Comparison of ENCODE assay signal across 20 mouse cellular contexts in the genomic region with DNA sequence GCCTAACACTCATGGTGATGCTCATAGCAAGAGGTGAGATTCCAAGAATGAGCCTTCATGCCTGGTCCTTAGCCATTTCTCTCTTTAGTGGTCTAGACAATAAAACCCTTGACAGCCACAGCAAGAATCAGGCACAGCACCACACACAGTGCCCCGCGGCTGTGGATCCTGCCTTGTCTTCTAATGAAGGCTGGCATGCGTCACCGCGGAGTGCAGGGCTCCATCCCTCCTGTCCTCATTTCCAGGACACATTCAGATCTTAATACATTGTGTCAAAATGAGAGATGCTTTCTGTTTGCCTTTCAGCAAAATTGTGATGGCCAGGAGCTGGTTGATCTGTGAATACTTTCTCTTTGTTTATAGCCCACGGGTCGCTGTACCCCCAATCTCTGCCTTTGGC. TPM values are rescaled to one million over a fixed set of nuclear protein-coding genes. Genes with fewer than 3 reads are reported as not detected.
DNase-seq lines count a peak whose midpoint lies in the region; TF ChIP-seq lines count a peak whose summit lies in the region.
"Had no signal": no experiment of that assay in that cellular context is flagged by ENCODE, and none has a peak within 500 bp of the region (broad histone marks: within the 10 kb centered on the region; RNA-seq: fewer than 3 reads in every experiment).

No protein-coding gene starts in this region.

- H3K27ac ChIP-seq in layer of hippocampus, adult 2 months: 0 out of 2 replicates have a peak overlapping the region, but pooled peaks have one; percentile 12
- peak overlapping the region; percentile 50; the same call in 1 of the 2 replicates for H3K27ac ChIP-seq in limb, embryonic 10.5 days
- H3K27ac ChIP-seq: heart, adult 2 months; heart, embryonic 10.5 days; heart, embryonic 13.5 days; hindbrain, embryonic 13.5 days had no signal

- WGBS in limb, embryonic 10.5 days: 89% methylated on average over 7 of the region's 7 CpGs

- H3K36me3 ChIP-seq in limb, embryonic 10.5 days: no peaks in the 10 kb centered on the region
- H3K36me3 ChIP-seq: heart, embryonic 10.5 days; heart, embryonic 13.5 days; hindbrain, embryonic 13.5 days had no signal

- no peaks in the 10 kb centered on the region for H3K9me3 ChIP-seq in limb, embryonic 10.5 days (replicated peaks)
- H3K9me3 ChIP-seq: heart, embryonic 10.5 days; heart, embryonic 13.5 days; hindbrain, embryonic 13.5 days had no signal

- peaks cover 34% of the 10 kb centered on the region for H3K4me1 ChIP-seq in limb, embryonic 10.5 days
- H3K4me1 ChIP-seq: heart, embryonic 10.5 days had no signal

- TF ChIP-seq CTCF in layer of hippocampus, adult 2 months (conservative IDR thresholded peaks at IDR 0.05): no peak

- H3K4me3 ChIP-seq in layer of hippocampus, adult 2 months: no peak overlapping the region
- no peak overlapping the region for H3K4me3 ChIP-seq in limb, embryonic 10.5 days
- H3K4me3 ChIP-seq: heart, adult 2 months; heart, embryonic 10.5 days; heart, embryonic 13.5 days; hindbrain, embryonic 13.5 days had no signal

- H3K27me3 ChIP-seq in limb, embryonic 10.5 days (ENCODE audit: low read depth, poor library complexity, severe bottlenecking): no peaks in the 10 kb centered on the region

- DNase-seq in layer of hippocampus, adult 2 months (ENCODE audit: low spot score in 2 of 2): no peak
- no peak for DNase-seq in layer of hippocampus, postnatal 14 days (ENCODE audit: low spot score in 2 of 2)
- peak; percentile 79 for DNase-seq in retina, postnatal 1 day
- no peak for DNase-seq in retina, embryonic 14.5 days (ENCODE audit: low spot score)
- no peak for DNase-seq in limb, embryonic 10.5 days (ENCODE audit: low spot score)
- DNase-seq in spleen, postnatal 4 days (ENCODE audit: low spot score in 2 of 2): no peak
- DNase-seq: adrenal gland, adult 8-10 months; adrenal gland, postnatal 25 days; cerebellum, adult 18-20 months; cerebellum, adult 9-10 months; cerebellum, postnatal 14 days; gastrocnemius, postnatal 36 days; heart, adult 2 months; heart, postnatal 14 days; heart, postnatal 4 days had no signal

RNA-seq across cellular contexts. Expression of a gene that starts 56.2 kb away (rescaled TPM):
- 100 to 1,000 TPM; 103 to 108 TPM for total RNA-seq in layer of hippocampus, adult 2 months (2021)
- 10 to 100 TPM; 67.8 to 72.5 TPM for total RNA-seq in layer of hippocampus, postnatal 14 days (2021)
- 2.0 and 3.0 TPM in 2 replicates for polyA plus RNA-seq in limb, embryonic 10.5 days (2016; fragmentation: Nextera tagmentation; extraction: Ambion mirVana)
- total RNA-seq: MEL had no signal
- polyA plus RNA-seq: CD4-positive, CD25-positive, alpha-beta regulatory T cell, adult 4 months had no signal
